Mouse (Mus musculus) spleen, postnatal 14 days (tissue): ENCODE data around the gene Krt84.

ENCODE experiments used
- DNase-seq, 2 experiments: peaks; one replicate each; pipeline ENCODE4 v3.0.0; 2021 to 2022; ENCODE audit warnings: low spot score in 2 of 2

Gene Krt84

GRCm38 (mm10) chr15:101497181-101497580 is 35.4 kb downstream of the Krt84 start:
- no peak for DNase-seq

GRCm38 (mm10) chr15:101495266-101495665 is 37.4 kb downstream of the Krt84 start:
- DNase-seq = no peak

- no peak for DNase-seq
These were observed 38.4 kb downstream of the Krt84 start for GRCm38 (mm10) chr15:101494203-101494602.

DNA sequence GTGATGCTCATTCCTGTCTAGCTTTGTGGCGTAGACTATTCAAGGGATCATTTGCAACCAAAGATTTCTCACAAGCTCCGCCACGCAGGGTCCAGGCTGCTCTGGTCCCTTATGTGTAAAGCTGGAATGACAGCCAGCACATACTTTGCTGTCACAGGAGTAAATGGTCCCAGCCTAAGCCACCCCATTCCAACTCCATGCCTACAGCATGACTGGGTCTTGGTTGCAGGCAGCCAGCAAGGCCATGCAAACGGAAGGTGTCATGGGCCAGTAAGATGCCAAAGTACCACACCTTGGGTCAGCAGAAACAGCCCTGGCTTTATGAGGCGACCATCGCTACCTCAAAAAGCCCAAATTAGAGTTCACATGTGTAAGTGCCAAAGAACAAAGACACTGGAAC is 38.9 kb downstream of the Krt84 start:
- DNase-seq = no peak

DNA sequence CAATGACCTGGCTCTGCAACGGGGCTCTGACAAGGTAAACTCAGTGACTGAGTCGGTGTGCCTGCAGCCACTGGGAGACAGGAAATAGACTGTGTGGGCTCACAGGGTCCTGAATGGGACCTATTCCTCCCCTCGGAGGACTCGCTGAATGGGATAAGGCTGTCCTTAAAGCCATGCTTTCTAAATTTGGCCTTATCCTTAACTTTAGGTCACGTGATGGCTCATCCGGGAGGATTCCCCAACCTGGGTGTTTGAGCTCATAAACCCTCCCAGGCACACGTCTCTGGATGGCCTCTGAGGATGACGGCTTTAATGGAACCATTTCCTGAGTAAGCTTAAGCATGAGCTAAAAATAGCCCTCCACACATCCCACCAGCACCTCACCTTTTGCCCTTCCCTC is 39.9 kb downstream of the Krt84 start:
- DNase-seq = no peak

DNA sequence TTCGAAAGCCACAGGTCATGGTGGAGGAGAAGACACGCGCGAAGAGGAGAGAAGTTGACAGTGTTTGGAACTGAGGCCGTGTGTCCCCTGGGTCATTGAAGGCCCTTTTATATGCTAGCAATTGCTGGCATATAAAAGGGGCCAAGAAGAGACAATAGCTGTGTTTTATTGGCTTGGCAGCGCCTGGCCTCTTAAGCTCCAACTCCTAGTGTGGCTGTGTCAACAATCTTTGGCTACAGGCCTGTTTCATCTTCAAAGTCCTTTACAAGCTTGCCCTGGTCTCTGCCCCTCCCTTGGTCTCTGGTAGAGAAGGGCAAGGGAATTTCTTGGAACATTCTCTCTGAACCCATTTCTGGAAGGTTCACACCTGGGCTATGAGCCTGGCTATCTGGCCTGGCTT is 41.2 kb downstream of the Krt84 start, which contains the start of gene Krt83:
Gene Krt83, minus strand, starts transcription at position 82 of the 400 bp plus-strand sequence.
- DNase-seq = no peak

DNA sequence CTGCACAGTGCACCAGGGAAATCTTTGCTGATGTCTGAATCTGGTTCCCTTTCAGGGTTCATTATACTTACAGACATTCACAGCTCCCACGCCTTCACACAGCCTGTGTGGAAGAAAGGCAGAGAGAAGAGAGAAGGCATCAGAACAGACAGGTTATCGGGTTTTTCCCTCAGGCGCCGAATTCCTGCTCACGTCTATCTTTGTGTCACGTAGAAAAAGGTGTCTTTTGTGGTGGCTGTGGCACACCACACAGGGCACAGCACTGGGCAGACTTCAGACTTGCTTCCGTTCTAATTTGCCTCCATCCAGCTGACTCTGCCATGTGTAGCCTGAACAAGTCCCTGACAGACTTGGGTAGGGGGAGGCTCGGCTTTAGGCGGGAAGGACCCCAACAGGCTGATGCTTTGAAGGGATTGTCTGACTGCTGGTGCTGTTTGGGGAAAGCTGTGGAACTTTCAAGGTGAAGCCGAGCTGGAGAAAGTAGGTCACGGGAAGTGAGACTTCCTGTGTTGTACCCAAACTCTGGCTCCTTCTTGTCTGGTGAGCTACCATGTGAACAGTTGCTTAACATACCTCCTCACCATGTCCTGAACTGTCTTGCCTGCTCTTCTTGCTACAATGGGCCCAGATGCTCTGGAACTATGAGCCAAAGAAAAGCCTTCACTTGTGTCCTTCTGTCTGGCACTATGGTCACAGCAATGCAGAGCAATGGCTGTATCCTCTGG is 46.5 kb downstream of the Krt84 start:
- no peak for DNase-seq

- DNase-seq = no peak
These were observed 47.7 kb downstream of the Krt84 start for GRCm38 (mm10) chr15:101484939-101485338.

- DNase-seq = no peak
These were observed 49.0 kb downstream of the Krt84 start for GRCm38 (mm10) chr15:101483646-101484045.

DNA sequence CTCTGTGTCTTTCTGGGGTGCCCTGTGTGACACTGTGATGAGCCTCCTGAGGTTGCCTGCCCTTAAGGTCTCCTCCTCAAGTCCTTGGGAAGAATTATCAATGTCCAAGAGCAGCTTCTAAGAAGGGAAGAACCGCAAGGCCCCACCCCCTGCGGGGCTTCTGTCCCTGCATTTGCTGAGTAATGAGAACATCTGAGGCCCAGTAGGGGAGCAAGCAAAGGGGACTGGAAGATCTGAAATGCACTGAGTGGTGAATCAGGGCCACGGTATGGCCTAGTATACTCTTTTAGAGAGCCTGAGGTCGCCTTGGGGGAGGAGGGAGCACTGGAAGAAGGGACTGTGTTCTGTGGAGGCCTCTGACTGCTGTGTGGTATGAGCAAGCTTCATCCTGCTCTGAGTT is 50.6 kb downstream of the Krt84 start:
- no peak for DNase-seq

GRCm38 (mm10) chr15:101479666-101480060 is 53.0 kb downstream of the Krt84 start:
- DNase-seq = no peak

GRCm38 (mm10) chr15:101479007-101479665 is 53.5 kb downstream of the Krt84 start:
- peak in 1 of 2 experiments; percentile 17 for DNase-seq
